Mouse (Mus musculus): ENCODE measurements around the gene Myl10. TPM values are rescaled to one million over a fixed set of nuclear protein-coding genes. Genes with fewer than 3 reads are reported as not detected.

The Myl10 gene
- total and polyA plus RNA-seq, 2 experiments, result not detected

- Histone ChIP-seq H3K27ac (replicated peaks; ENCODE audit: insufficient read depth, low read depth, low read length) (no peak overlapping the region), H3K36me3 (ENCODE audit: control insufficient read depth, insufficient read depth, low read length) (no peaks in the 10 kb centered on the region), H3K9ac (ENCODE audit: low read depth, low read length) (no peak overlapping the region), H3K4me3 (ENCODE audit: insufficient read depth, low read depth, low read length) (no peak overlapping the region), H3K27me3 (ENCODE audit: control insufficient read depth, insufficient read depth, low read length) (no peaks in the 10 kb centered on the region), H3K79me2 (ENCODE audit: control insufficient read depth, insufficient read depth, low read length) (no peaks in the 10 kb centered on the region), H3K4me1 (ENCODE audit: control insufficient read depth, insufficient read depth, low read length) (no peaks in the 10 kb centered on the region)
- no peak for DNase-seq (ENCODE audit: extremely low read depth, low read depth, low spot score)
- TF ChIP-seq CTCF (IDR thresholded peaks at IDR 0.05; ENCODE audit: low read depth, low read length), result no peak
- no peak for TF ChIP-seq POLR2A (IDR thresholded peaks at IDR 0.05; ENCODE audit: extremely low read depth, insufficient read depth, low read length)
- 80% methylated on average over 12 of the region's 12 CpGs for WGBS
Measured at GRCm38 (mm10) chr5:136708116-136708515, 15.2 kb downstream of the Myl10 start.

GRCm38 (mm10) chr5:136710742-136711141, 17.8 kb downstream of the Myl10 start:
- 72% methylated on average over 4 of the region's 4 CpGs for WGBS
- no peak overlapping the region for H3K4me3 ChIP-seq (ENCODE audit: insufficient read depth, low read depth, low read length)
- no peak overlapping the region for H3K9ac ChIP-seq (ENCODE audit: low read depth, low read length)
- DNase-seq (ENCODE audit: extremely low read depth, low read depth, low spot score), result no peak
- H3K36me3 ChIP-seq (ENCODE audit: control insufficient read depth, insufficient read depth, low read length), result no peaks in the 10 kb centered on the region
- H3K79me2 ChIP-seq (ENCODE audit: control insufficient read depth, insufficient read depth, low read length), result no peaks in the 10 kb centered on the region
- TF ChIP-seq CTCF (IDR thresholded peaks at IDR 0.05; ENCODE audit: low read depth, low read length), result no peak
- no peaks in the 10 kb centered on the region for H3K4me1 ChIP-seq (ENCODE audit: control insufficient read depth, insufficient read depth, low read length)
- H3K27ac ChIP-seq (replicated peaks; ENCODE audit: insufficient read depth, low read depth, low read length), result no peak overlapping the region
- H3K27me3 ChIP-seq (ENCODE audit: control insufficient read depth, insufficient read depth, low read length), result 0 out of 2 replicates have a peak, but pooled peaks cover 6% of the 10 kb centered on the region

GRCm38 (mm10) chr5:136714232-136714875, 21.4 kb downstream of the Myl10 start:
- no peak for DNase-seq (ENCODE audit: extremely low read depth, low read depth, low spot score)
- Histone ChIP-seq H3K9ac (ENCODE audit: low read depth, low read length) (no peak overlapping the region), H3K27me3 (ENCODE audit: control insufficient read depth, insufficient read depth, low read length) (0 out of 2 replicates have a peak, but pooled peaks cover 6% of the 10 kb centered on the region), H3K4me1 (ENCODE audit: control insufficient read depth, insufficient read depth, low read length) (no peaks in the 10 kb centered on the region), H3K36me3 (ENCODE audit: control insufficient read depth, insufficient read depth, low read length) (no peaks in the 10 kb centered on the region), H3K4me3 (ENCODE audit: insufficient read depth, low read depth, low read length) (no peak overlapping the region), H3K79me2 (ENCODE audit: control insufficient read depth, insufficient read depth, low read length) (no peaks in the 10 kb centered on the region), H3K27ac (replicated peaks; ENCODE audit: insufficient read depth, low read depth, low read length) (no peak overlapping the region)
- WGBS, result 32% methylated on average over 32 of the region's 32 CpGs
- no peak for TF ChIP-seq CTCF (IDR thresholded peaks at IDR 0.05; ENCODE audit: low read depth, low read length)
- TF ChIP-seq POLR2A (IDR thresholded peaks at IDR 0.05; ENCODE audit: extremely low read depth, insufficient read depth, low read length), result no peak

DNA sequence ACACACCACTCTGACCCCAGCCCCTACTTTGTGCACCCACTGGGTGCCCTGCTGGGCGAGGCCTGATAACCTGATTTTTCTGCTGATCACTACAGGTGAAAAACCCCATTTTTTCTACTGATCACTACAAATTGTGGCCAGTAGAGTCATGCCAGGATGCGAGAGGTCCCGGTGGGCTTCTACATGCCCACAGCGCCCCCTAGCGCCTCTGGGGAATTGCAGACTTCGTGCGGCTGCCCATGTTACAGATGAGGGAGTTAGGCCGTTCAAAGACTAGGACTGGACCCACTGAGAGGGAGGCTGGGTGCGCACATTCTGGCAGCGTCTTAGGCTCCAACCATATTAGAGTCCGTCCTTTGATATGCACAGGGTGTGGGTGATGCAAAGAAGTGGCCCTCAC, 21.9 kb downstream of the Myl10 start:
- Histone ChIP-seq H3K27me3 (ENCODE audit: control insufficient read depth, insufficient read depth, low read length) (0 out of 2 replicates have a peak, but pooled peaks cover 6% of the 10 kb centered on the region), H3K9ac (ENCODE audit: low read depth, low read length) (no peak overlapping the region), H3K4me3 (ENCODE audit: insufficient read depth, low read depth, low read length) (no peak overlapping the region), H3K4me1 (ENCODE audit: control insufficient read depth, insufficient read depth, low read length) (no peaks in the 10 kb centered on the region), H3K27ac (replicated peaks; ENCODE audit: insufficient read depth, low read depth, low read length) (no peak overlapping the region), H3K36me3 (ENCODE audit: control insufficient read depth, insufficient read depth, low read length) (no peaks in the 10 kb centered on the region), H3K79me2 (ENCODE audit: control insufficient read depth, insufficient read depth, low read length) (no peaks in the 10 kb centered on the region)
- no peak for DNase-seq (ENCODE audit: extremely low read depth, low read depth, low spot score)
- 24% methylated on average over 11 of the region's 11 CpGs for WGBS
- TF ChIP-seq POLR2A (IDR thresholded peaks at IDR 0.05; ENCODE audit: extremely low read depth, insufficient read depth, low read length) (no peak), CTCF (IDR thresholded peaks at IDR 0.05; ENCODE audit: low read depth, low read length) (peak; percentile 35; the same call in 1 of the 2 replicates)

DNA sequence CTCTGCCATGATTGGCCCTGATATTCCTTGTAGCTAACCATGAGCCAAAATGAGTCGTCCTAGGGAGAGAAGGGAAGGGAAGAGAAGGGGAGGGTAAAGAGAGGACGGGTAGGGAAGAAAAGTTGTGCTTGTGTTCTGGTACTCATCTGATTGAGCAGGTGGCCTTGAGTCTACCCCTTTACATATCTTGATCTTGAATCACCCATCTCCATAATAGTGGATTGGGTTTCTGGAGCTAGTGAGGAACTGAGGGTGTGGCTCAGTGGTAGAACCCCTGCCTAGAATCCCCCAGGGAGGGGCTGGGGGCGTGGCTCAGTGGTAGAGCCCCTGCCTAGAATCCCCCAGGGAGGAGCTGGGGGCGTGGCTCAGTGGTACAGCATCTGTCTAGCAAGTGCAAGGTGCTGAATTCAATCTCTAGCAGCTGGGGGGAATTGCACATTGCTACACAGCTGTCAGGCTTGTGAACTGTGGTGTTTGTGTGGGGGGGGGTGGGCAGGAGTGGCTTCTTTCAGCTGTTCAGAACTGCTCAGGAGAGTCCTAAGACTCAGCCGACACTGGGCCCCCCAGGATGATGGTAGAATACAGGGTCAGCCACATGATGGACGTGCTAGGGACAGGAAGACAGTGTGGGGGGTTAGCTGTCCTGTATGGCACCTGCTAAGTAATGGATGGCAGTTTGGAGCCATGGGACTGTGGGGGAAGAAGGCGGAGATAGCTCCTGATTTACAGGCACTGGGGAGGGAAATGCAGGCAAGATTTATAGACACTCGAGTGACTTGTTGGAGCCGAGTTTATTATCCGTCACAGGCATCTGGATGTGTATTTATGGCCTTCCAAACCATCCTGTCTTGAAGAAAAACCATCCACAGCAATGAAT, 24.0 kb downstream of the Myl10 start:
- no peaks in the 10 kb centered on the region for H3K4me1 ChIP-seq (ENCODE audit: control insufficient read depth, insufficient read depth, low read length)
- 62% methylated on average over 10 of the region's 10 CpGs for WGBS
- H3K27me3 ChIP-seq (ENCODE audit: control insufficient read depth, insufficient read depth, low read length), result 0 out of 2 replicates have a peak, but pooled peaks cover 6% of the 10 kb centered on the region
- H3K36me3 ChIP-seq (ENCODE audit: control insufficient read depth, insufficient read depth, low read length), result no peaks in the 10 kb centered on the region
- H3K9ac ChIP-seq (ENCODE audit: low read depth, low read length), result no peak overlapping the region
- no peaks in the 10 kb centered on the region for H3K79me2 ChIP-seq (ENCODE audit: control insufficient read depth, insufficient read depth, low read length)
- DNase-seq (ENCODE audit: extremely low read depth, low read depth, low spot score), result no peak
- no peak for TF ChIP-seq CTCF (IDR thresholded peaks at IDR 0.05; ENCODE audit: low read depth, low read length)
- TF ChIP-seq POLR2A (IDR thresholded peaks at IDR 0.05; ENCODE audit: extremely low read depth, insufficient read depth, low read length), result no peak
- H3K27ac ChIP-seq (replicated peaks; ENCODE audit: insufficient read depth, low read depth, low read length), result no peak overlapping the region
- H3K4me3 ChIP-seq (ENCODE audit: insufficient read depth, low read depth, low read length), result no peak overlapping the region

DNA sequence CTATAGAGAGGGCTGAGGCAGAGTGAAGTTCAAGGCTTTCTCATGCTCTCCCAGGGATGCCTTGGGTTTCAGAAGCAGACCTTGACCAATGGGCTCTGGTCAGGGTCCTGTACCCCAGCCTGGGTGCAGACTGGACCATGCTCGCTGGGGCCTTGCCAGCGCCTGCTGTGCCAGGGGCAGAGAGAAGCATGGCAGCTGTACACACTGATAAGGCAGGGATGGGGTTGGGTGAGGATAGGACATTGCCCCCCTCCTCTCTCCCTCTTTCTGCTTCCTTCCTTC, 24.6 kb downstream of the Myl10 start:
- peaks cover 6% of the 10 kb centered on the region; the same call in 1 of the 2 replicates for H3K27me3 ChIP-seq (ENCODE audit: control insufficient read depth, insufficient read depth, low read length)
- H3K36me3 ChIP-seq (ENCODE audit: control insufficient read depth, insufficient read depth, low read length), result no peaks in the 10 kb centered on the region
- no peaks in the 10 kb centered on the region for H3K79me2 ChIP-seq (ENCODE audit: control insufficient read depth, insufficient read depth, low read length)
- no peak for DNase-seq (ENCODE audit: extremely low read depth, low read depth, low spot score)
- no peak overlapping the region for H3K27ac ChIP-seq (replicated peaks; ENCODE audit: insufficient read depth, low read depth, low read length)
- TF ChIP-seq CTCF (IDR thresholded peaks at IDR 0.05; ENCODE audit: low read depth, low read length) (no peak), POLR2A (IDR thresholded peaks at IDR 0.05; ENCODE audit: extremely low read depth, insufficient read depth, low read length) (no peak)
- no peak overlapping the region for H3K4me3 ChIP-seq (ENCODE audit: insufficient read depth, low read depth, low read length)
- no peaks in the 10 kb centered on the region for H3K4me1 ChIP-seq (ENCODE audit: control insufficient read depth, insufficient read depth, low read length)
- H3K9ac ChIP-seq (ENCODE audit: low read depth, low read length), result no peak overlapping the region
- WGBS, result 80% methylated on average over 2 of the region's 2 CpGs
